Mouse (Mus musculus) forebrain, embryonic 15.5 days (tissue): Measurements from ENCODE around the gene Utrn. TPM values are rescaled to one million over a fixed set of nuclear protein-coding genes. Genes with fewer than 3 reads are reported as not detected.

Experiments
- ATAC-seq: fragments of 200-750 bp; cut with Nextera tagmentation; replicated peaks from 2 replicates; pipeline ENCODE4 v1.8.0; 2017; ENCODE audit warnings: mild to moderate bottlenecking, moderate TSS enrichment, moderate library complexity
- H3K27ac ChIP-seq: fragments of 300-500 bp; sonication (generic); replicated peaks from 2 replicates; pipeline ENCODE4 v1.5.1; 2015; ENCODE audit warnings: mild to moderate bottlenecking, inconsistent platforms
- H3K27me3 ChIP-seq: fragments of 300-500 bp; sonication (generic); 2 replicates; pipeline ENCODE4 v1.6.1; 2015; ENCODE audit warnings: inconsistent platforms
- H3K36me3 ChIP-seq: fragments of 300-500 bp; sonication (generic); 2 replicates; pipeline ENCODE4 v1.6.1; 2015; ENCODE audit warnings: mild to moderate bottlenecking, inconsistent platforms
- H3K4me1 ChIP-seq: fragments of 300-500 bp; sonication (generic); 2 replicates; pipeline ENCODE4 v1.6.1; 2015; ENCODE audit warnings: inconsistent platforms
- H3K4me2 ChIP-seq: fragments of 300-500 bp; sonication (generic); replicated peaks from 2 replicates; pipeline ENCODE4 v1.6.1; 2015; ENCODE audit warnings: mild to moderate bottlenecking, inconsistent platforms
- H3K4me3 ChIP-seq: fragments of 300-500 bp; sonication (generic); 2 replicates; pipeline ENCODE4 v1.5.1; 2015; ENCODE audit warnings: mild to moderate bottlenecking, inconsistent platforms
- H3K9ac ChIP-seq: fragments of 300-500 bp; sonication (generic); replicated peaks from 2 replicates; pipeline ENCODE4 v1.6.1; 2015; ENCODE audit warnings: mild to moderate bottlenecking, inconsistent platforms
- H3K9me3 ChIP-seq: fragments of 300-500 bp; sonication (generic); 2 replicates; pipeline ENCODE4 v1.6.1; 2016; ENCODE audit warnings: inconsistent platforms
- WGBS: fragments of 180-500 bp; shearing (Covaris S2); methylation state at CpG from one replicate; pipeline ENCODE4 v1.1.7; 2015; ENCODE audit warnings: mixed read lengths; 5-methylcytosine and 5-hydroxymethylcytosine counted together
- polyA plus RNA-seq: library from polyadenylated mRNA; unstranded; fragments of >200 nt; fragmentation: Nextera tagmentation; extraction: Ambion mirVana; gene quantifications from 2 replicates; pipeline ENCODE4 v1.2.1, GENCODE M21; 2015

Gene Utrn
- polyA plus RNA-seq, 1 experiment from 2014 or later, result 17.8 TPM

- H3K9ac ChIP-seq, result no peak overlapping the region
- no peaks in the 10 kb centered on the region for H3K36me3 ChIP-seq
- no peak overlapping the region for H3K4me2 ChIP-seq
- WGBS, result 90% methylated on average over 12 of the region's 12 CpGs
- no peak overlapping the region for H3K4me3 ChIP-seq
- H3K4me1 ChIP-seq, result no peaks in the 10 kb centered on the region
- H3K27me3 ChIP-seq, result no peaks in the 10 kb centered on the region
- no peak for ATAC-seq
- no peak overlapping the region for H3K27ac ChIP-seq
- H3K9me3 ChIP-seq, result no peaks in the 10 kb centered on the region
These were observed 462.6 kb downstream of the Utrn start for GRCm38 (mm10) chr10:12406338-12407110.

- Histone ChIP-seq H3K36me3 (no peaks in the 10 kb centered on the region), H3K4me3 (no peak overlapping the region), H3K9ac (no peak overlapping the region), H3K9me3 (no peaks in the 10 kb centered on the region), H3K27ac (no peak overlapping the region), H3K4me1 (no peaks in the 10 kb centered on the region), H3K4me2 (no peak overlapping the region), H3K27me3 (no peaks in the 10 kb centered on the region)
- peak; percentile 71; the same call in 1 of the 2 replicates for ATAC-seq
- WGBS, result 12% methylated on average over 2 of the region's 2 CpGs
These were observed 469.7 kb downstream of the Utrn start for GRCm38 (mm10) chr10:12399450-12399849.

- Histone ChIP-seq H3K9me3 (no peaks in the 10 kb centered on the region), H3K27ac (no peak overlapping the region), H3K27me3 (no peaks in the 10 kb centered on the region), H3K4me3 (no peak overlapping the region), H3K9ac (no peak overlapping the region), H3K4me1 (no peaks in the 10 kb centered on the region), H3K36me3 (no peaks in the 10 kb centered on the region), H3K4me2 (no peak overlapping the region)
- ATAC-seq, result no peak
- 100% methylated on average over 1 of the region's 1 CpGs for WGBS
These were observed 489.0 kb downstream of the Utrn start for GRCm38 (mm10) chr10:12380139-12380538.

GRCm38 (mm10) chr10:12379123-12379522 lies 490.0 kb downstream of the Utrn start:
- H3K9me3 ChIP-seq, result no peaks in the 10 kb centered on the region
- 97% methylated on average over 1 of the region's 1 CpGs for WGBS
- no peak overlapping the region for H3K9ac ChIP-seq
- no peaks in the 10 kb centered on the region for H3K27me3 ChIP-seq
- no peak overlapping the region for H3K4me3 ChIP-seq
- H3K4me1 ChIP-seq, result no peaks in the 10 kb centered on the region
- no peak for ATAC-seq
- no peak overlapping the region for H3K4me2 ChIP-seq
- H3K27ac ChIP-seq, result no peak overlapping the region
- no peaks in the 10 kb centered on the region for H3K36me3 ChIP-seq

- Histone ChIP-seq H3K27ac (no peak overlapping the region), H3K4me1 (no peaks in the 10 kb centered on the region), H3K4me2 (no peak overlapping the region), H3K27me3 (no peaks in the 10 kb centered on the region), H3K36me3 (no peaks in the 10 kb centered on the region), H3K9me3 (no peaks in the 10 kb centered on the region), H3K4me3 (no peak overlapping the region), H3K9ac (no peak overlapping the region)
- no peak for ATAC-seq
- WGBS, result 67% methylated on average over 3 of the region's 3 CpGs
These were observed 491.4 kb downstream of the Utrn start for GRCm38 (mm10) chr10:12377727-12378126.

GRCm38 (mm10) chr10:12376015-12376414 lies 493.1 kb downstream of the Utrn start:
- Histone ChIP-seq H3K36me3 (no peaks in the 10 kb centered on the region), H3K27me3 (no peaks in the 10 kb centered on the region), H3K9me3 (no peaks in the 10 kb centered on the region), H3K27ac (no peak overlapping the region), H3K4me2 (no peak overlapping the region), H3K9ac (no peak overlapping the region), H3K4me3 (no peak overlapping the region), H3K4me1 (no peaks in the 10 kb centered on the region)
- 85% methylated on average over 2 of the region's 2 CpGs for WGBS
- ATAC-seq, result no peak

- Histone ChIP-seq H3K27ac (no peak overlapping the region), H3K36me3 (no peaks in the 10 kb centered on the region), H3K4me2 (no peak overlapping the region), H3K4me3 (no peak overlapping the region), H3K4me1 (no peaks in the 10 kb centered on the region), H3K27me3 (no peaks in the 10 kb centered on the region), H3K9me3 (no peaks in the 10 kb centered on the region), H3K9ac (no peak overlapping the region)
- no peak for ATAC-seq
- 81% methylated on average over 1 of the region's 1 CpGs for WGBS
These were observed 494.4 kb downstream of the Utrn start for GRCm38 (mm10) chr10:12374741-12375140.

- Histone ChIP-seq H3K9me3 (no peaks in the 10 kb centered on the region), H3K9ac (no peak overlapping the region), H3K4me2 (no peak overlapping the region), H3K4me3 (no peak overlapping the region), H3K27ac (no peak overlapping the region), H3K36me3 (no peaks in the 10 kb centered on the region), H3K4me1 (no peaks in the 10 kb centered on the region), H3K27me3 (no peaks in the 10 kb centered on the region)
- ATAC-seq, result no peak
- WGBS, result 76% methylated on average over 4 of the region's 4 CpGs
These were observed 514.6 kb downstream of the Utrn start for GRCm38 (mm10) chr10:12354556-12354955.

- Histone ChIP-seq H3K36me3 (no peaks in the 10 kb centered on the region), H3K9me3 (no peaks in the 10 kb centered on the region), H3K27ac (no peak overlapping the region), H3K9ac (no peak overlapping the region), H3K4me1 (no peaks in the 10 kb centered on the region), H3K27me3 (no peaks in the 10 kb centered on the region), H3K4me3 (no peak overlapping the region), H3K4me2 (no peak overlapping the region)
- 70% methylated on average over 5 of the region's 5 CpGs for WGBS
- no peak for ATAC-seq
These were observed 515.1 kb downstream of the Utrn start for GRCm38 (mm10) chr10:12354106-12354505.

- Histone ChIP-seq H3K9me3 (no peaks in the 10 kb centered on the region), H3K4me1 (peaks cover 12% of the 10 kb centered on the region; the same call in 1 of the 2 replicates), H3K27ac (peak overlapping the region; percentile 1; the same call in 1 of the 2 replicates), H3K27me3 (no peaks in the 10 kb centered on the region), H3K4me2 (no peak overlapping the region), H3K4me3 (no peak overlapping the region), H3K9ac (no peak overlapping the region), H3K36me3 (no peaks in the 10 kb centered on the region)
- 0 out of 2 replicates have a peak, but pooled peaks have one; percentile 38 for ATAC-seq
- 58% methylated on average over 10 of the region's 10 CpGs for WGBS
These were observed 529.2 kb downstream of the Utrn start for GRCm38 (mm10) chr10:12339704-12340558.

GRCm38 (mm10) chr10:12339005-12339703 lies 530.0 kb downstream of the Utrn start:
- ATAC-seq, result peak; percentile 51
- 63% methylated on average over 9 of the region's 9 CpGs for WGBS

More at GRCm38 (mm10) chr10:12339005-12339703, 530.0 kb downstream of the Utrn start:
- Histone ChIP-seq H3K9me3 (no peaks in the 10 kb centered on the region), H3K27me3 (no peaks in the 10 kb centered on the region), H3K4me2 (no peak overlapping the region), H3K4me3 (no peak overlapping the region), H3K27ac (peak overlapping the region; percentile 1; the same call in 1 of the 2 replicates), H3K36me3 (no peaks in the 10 kb centered on the region), H3K4me1 (peaks cover 12% of the 10 kb centered on the region; the same call in 1 of the 2 replicates), H3K9ac (no peak overlapping the region)
